Mouse (Mus musculus): ENCODE data around the gene Cd44.

The Cd44 gene

DNA sequence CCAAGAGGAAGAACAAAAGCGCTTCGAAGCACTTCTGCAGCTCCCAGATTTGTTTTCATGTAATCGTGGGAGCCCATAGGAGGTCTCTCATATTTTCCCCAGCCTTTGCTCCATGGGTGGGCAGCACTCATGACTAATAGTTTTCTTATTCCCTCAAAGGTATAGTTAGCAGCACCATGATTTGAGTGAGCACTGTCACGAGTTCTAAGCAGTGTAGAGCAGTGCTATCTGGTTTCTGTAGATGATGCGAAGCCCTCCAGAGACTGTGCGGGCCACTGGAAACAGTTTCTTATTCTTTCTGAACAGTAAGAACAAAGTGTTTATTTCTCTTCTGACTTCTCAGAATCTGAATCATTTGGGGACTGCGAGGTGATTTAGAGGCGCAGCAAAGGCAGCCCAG is 80.7 kb downstream of the Cd44 start:
- in situ Hi-C loops (cut with MboI, MseI): no loop called here

DNA sequence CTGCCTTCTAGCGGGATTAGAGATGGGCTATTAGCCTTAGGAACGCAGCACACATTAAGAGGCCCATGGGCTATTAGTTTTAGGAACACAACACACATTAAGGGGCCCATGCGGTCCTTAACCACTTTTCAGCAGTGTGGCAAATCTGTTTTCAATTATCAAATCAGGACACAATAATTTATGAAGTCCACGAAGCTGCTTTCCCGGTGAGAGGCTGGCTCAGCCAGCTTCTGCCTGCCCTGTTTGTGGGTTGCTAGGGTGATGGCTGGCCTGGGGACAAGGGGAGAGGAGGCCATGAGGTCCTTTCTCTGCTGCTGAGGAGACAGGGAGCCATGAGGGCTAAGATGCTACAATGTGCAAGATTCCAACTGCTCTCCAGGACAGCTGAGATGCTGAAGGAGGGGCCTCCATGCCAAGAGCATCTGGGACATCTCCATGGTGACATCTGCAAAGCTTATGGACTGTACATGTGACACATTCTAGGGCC is 81.2 kb downstream of the Cd44 start:
- in situ Hi-C loops (cut with MboI, MseI): no loop called here

DNA sequence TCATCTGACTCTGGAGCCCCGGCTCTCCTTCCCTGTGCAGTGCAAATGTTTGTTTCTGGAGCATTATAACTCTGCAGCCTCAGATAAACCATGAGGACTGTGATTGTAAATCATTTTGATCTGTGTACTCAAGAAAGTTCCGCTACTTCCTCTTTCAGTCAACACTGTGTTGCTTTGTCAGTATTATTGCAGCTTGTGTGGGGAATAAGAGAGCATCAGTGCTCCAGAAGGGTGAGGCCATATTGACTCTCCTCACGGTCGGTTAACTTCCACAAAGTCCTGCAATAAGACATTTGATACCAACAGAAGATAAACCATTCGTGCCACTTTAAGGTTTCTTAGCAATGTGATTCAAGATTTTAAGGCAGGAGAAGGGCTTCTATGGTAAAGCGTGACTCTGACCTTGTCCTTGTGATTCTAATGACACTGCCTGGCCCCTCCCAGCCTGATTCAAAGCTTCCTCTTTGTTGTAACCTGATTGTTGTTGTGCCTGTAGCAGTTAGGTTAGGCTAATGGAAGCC is 86.1 kb downstream of the Cd44 start:
- in situ Hi-C loops (cut with MboI, MseI): no loop called here

DNA sequence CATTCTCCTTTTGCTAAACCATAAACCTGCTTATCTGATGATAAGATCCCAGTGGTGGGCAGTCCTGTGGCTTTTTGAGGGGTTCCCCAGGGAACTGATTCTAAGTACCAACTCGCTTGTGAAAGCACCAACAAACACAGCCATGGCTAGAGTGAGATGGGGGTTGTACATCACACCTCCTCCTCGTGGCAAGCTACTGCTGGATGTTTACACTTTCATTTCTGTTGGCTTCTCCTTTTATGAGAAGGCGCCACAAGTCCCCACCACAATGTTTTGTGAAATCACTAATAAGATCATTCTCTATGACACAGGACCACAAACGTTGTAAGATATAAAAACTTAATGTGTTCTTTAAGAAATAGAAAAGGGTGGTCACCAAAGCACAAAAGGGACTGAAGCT is 88.7 kb downstream of the Cd44 start:
- in situ Hi-C loops (cut with MboI, MseI): no loop called here

DNA sequence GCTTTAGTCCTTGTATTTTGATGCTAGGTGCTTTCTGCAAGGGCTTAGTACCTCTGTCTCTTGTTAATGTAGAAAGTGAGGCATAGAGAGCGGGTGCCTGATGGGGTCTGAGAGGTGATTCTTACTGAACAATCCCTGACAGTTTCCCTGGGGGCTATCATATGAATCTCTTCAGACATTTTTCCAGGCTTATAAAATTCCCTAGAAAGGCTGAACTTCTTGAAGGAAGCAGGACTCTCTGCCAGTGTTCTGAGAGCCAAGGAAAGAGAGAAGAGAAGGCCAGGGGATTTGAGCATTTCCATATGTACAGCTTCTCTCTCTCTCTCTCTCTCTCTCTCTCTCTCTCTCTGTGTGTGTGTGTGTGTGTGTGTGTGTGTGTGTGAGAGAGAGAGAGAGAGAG is 92.0 kb downstream of the Cd44 start:
- in situ Hi-C loops (cut with MboI, MseI): loop anchor here (10.0 kb wide), 1 partner anchor 535 kb away; no protein-coding TSS in a partner anchor

DNA sequence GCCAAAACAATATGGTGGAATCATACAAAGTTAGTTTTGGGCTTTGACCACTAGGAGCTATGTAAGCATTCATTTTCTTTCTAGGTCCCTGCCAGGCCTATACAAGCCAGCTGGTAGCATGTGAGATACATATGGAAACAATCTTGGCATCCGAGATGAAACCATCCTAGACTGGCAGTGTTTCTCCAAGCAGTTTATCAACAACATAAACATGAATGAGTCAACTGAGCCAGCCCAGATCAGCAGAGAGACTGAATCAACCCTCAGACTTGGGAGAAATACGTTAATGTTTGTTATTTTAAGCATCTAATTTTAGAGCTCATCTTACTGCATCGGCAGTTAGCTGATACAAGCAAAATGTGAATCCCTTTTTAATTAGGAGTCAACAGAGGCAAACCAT is 93.8 kb downstream of the Cd44 start:
- in situ Hi-C loops (cut with MboI, MseI): loop anchor here (10.0 kb wide), 1 partner anchor 537 kb away; no protein-coding TSS in a partner anchor

DNA sequence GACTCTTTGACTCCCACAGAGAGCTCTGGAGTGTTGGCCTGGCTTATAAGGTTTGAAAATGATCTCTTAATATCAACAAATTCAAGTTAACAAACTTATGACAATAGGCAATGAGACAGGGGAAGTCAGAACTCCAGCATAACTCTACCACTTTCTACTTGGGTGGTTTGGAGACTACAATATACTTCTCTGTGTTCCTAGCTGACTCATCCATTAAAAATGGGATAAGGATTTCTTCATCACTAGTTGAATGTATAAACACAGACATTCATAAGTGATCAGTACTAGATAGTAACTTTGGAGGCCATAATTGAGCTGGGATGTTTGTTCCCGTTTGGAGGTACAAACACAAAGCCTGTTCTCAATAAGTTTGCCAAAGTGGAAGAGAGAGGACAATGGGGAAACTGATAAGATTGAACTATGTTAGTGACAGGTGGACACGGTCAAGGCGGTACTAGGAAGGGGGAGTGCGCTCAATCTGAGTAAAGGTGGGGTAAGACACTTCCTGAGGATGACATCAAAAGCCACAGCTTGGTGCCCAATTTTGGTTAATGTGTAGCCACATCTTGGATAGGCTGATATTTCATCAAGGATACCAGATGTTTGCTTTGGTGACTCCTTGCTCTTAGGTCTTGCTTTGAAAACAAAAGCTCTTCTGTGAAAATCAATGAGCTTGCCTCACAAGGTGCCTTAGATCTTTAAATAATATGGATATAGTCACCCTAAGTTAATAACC is 95.5 kb downstream of the Cd44 start:
- in situ Hi-C loops (cut with MboI, MseI): loop anchor here (10.0 kb wide), 1 partner anchor 539 kb away; no protein-coding TSS in a partner anchor

DNA sequence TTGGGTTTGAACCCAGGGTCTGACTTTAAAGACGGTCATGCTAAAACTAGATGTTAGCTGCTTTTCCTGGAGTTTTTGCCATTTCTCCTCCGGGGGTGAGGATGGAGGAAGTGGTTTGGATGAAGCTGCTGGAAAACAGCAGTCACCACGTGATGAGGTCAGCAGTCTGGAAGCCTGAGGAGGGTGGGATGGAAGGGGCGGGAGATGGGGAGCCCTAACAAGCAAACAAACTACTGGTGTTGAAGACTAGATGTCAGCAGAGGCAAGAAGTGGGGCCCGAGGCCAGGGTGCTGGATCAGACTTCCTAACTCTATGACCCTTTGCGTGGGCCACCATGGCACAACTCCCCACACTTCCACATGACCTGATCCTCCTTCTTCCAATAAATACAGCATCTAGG is 96.2 kb downstream of the Cd44 start:
- in situ Hi-C loops (cut with MboI, MseI): loop anchor here (10.0 kb wide), 1 partner anchor 540 kb away; no protein-coding TSS in a partner anchor

DNA sequence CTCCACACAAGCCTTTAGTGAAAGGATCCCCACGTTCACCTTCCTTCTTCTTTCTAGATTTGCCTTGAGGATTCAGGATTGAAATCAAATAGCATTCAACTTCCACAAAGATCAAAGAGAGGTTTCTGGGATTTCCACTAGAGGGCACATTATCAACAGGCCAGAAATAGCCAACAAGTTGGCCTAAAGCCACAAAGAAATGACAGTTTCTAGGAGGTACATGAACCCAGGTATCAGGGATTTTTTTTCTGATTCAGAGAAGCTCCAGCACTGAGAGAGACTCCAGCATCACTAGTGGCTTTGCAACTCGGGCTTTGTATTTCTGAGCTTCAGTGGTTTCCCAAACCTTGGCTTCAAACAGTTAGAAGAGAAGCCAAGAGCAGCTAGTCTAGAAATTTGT is 97.4 kb downstream of the Cd44 start:
- in situ Hi-C loops (cut with MboI, MseI): loop anchor here (5.0 to 10.0 kb wide), 2 partner anchors 122 to 541 kb away; no protein-coding TSS in a partner anchor

DNA sequence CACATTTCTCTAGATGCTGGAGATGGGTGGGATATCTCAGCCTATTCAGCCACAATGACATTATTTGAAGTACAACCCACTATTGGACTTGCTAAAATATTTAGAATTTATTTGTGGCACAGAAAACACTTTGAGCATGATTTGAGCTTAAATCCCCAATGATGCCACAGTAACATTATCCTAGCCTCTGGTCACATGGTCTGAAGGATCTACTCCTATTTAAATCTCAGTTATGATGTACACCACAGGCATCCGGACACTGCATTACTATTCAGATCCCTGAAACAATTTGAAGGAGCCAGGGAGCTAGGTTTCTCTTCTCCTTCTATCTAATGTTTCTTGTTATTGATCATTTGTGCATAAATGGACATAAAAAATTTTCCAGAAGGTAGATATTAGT is 99.6 kb downstream of the Cd44 start:
- in situ Hi-C loops (cut with MboI, MseI): loop anchor here (5.0 to 10.0 kb wide), 2 partner anchors 120 to 543 kb away; no protein-coding TSS in a partner anchor

DNA sequence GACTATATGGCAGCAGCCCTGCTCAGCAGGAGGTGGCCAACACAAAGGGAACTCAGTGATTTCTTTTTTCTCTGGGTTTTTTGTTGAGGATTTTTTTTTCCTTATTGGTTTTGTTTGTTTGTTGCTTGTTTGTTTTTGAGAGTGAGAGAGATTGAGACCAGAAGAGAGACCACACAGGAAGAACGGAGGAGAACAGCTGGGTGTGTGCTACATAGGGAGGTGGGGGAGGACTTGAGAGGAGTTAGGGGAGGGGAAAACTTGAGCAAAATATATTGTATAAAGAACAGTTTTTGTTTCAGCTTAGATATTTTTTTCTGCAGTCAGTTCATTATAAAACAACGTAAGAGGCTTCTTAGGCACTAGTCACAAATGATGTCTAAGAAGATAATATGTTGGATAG is 103.3 kb downstream of the Cd44 start:
- in situ Hi-C loops (cut with MboI, MseI): no loop called here

DNA sequence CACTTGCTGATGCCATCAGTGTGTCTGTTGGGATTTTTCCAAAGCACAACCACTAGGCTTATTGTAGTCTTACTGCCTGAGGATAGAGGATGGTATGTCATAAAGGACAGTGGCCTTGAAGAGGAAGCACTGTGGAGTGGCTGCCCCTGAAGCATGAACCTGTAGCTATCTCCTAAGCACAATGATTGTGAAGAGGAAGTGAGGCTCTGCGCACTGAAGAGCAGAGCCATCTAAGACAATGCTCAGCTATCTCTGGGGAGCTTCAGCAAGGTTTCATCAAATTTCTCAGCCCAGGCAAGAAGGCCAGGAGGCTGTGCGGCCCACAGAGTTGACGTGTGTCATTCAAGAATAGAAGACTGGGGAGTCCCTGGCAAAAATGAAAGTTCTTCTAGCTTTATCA is 106.4 kb downstream of the Cd44 start:
- in situ Hi-C loops (cut with MboI, MseI): no loop called here

DNA sequence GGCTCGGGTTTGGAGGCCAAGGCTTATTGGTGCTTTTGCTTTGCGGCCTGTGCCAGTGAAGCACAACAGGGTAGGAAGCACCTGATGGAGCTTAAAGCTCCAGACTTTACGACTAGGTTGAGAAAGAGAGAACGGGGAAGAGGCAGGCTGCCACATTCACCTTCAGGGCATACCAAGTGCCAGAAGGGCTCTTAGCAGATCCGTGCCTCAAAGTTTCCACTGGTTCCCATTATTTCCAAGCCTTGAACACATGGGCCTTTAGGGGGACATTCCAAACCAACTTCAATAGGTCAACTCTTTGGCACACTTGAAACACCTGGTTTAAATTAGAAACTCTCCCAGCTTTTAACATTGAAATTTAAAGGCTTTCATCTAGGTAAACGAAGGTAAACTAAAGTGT is 108.7 kb downstream of the Cd44 start:
- in situ Hi-C loops (cut with MboI, MseI): no loop called here

DNA sequence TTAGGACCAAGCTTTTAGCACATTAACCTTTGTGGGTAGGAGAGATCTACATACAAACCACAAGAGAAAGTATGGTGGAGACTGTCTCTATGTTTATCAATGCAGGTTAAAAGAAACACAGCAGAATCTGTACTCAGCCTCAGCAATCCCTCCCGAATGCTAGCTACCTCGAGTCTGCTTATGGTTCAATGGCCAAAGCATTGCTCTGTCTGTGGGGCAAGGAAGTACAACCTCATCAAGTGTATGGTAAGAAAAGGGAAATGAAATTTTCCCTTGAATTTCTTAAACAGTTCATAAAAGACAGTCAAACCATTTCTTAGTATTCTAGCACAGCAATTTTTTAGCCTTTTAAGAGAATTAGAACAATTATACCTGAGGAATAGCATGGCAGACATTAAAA is 109.8 kb downstream of the Cd44 start:
- in situ Hi-C loops (cut with MboI, MseI): no loop called here

DNA sequence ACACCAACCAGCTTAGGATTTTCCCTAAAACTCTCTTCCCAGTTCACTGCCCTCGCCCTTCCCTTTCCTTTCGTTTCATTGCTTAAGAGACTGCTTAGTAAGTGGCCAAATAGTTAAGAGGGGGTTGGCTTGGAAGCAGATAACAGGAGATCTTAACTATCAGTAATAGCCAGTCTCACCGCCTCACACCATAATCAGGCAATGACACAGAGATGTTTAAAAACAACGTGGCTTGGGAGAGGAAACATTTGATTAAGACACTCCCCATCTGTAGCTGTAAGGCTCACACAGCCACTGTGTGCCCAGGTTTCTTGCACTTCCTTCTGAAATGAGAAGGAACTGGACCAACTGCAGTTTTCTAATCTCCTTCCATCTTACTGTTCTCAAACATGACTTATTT is 115.8 kb downstream of the Cd44 start:
- in situ Hi-C loops (cut with MboI, MseI): no loop called here

DNA sequence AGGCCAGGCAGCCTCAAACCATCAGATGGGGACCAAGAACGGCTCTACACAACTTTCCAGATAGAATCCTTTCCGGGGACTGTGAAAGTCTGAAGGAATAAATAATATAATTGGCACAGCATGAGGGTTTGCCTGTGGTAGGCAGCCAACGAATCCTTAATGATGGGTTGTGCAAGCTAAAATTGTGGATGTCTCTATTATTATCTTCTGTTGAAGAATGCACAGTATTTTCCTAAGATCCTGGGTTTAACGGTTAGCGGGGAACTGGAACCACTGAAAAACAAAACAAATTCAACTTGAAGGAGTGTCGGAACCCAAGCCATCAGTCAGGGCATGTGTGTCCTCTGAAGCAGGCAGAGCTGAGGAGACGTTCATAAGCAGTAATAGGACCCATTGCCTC is 118.7 kb downstream of the Cd44 start:
- in situ Hi-C loops (cut with MboI, MseI): no loop called here

DNA sequence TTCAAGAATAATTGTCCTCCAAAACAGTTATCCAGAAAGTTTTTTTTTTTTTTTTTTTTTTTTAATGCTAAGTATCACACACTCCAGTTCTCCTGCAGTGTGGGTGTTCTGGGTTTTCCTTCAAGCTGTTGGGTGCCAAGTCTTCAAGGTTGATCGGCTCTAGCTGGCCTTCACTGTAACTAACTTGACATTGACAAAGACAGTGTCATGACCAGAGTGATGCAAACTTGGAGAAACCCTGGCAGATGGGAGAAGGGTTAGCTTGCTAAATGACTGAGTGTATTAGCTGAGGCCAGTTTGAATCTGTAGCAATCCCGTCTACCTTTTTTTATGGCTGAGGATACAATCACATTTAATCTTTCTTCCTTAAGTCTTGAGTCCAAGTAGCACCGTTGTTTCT is 123.3 kb downstream of the Cd44 start:
- in situ Hi-C loops (cut with MboI, MseI): no loop called here

DNA sequence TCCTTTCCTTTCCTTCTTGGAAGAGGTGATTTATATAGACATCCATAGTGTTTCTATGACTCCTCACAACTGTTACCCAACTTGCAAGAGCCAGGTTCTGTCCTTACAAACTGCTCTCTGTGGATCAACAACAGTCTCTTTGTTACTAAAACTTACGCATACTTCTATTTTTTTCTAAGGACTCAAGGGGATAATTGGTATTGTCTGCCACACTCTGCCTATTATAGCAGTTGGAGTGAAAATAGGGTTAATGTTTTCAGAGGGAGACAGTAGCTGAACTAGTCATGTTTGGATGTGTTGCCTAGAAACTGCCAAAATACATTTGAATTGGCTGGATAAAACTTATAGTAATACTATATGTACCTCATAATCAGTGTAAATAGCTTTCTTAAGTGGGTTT is 125.9 kb downstream of the Cd44 start:
- in situ Hi-C loops (cut with MboI, MseI): no loop called here

DNA sequence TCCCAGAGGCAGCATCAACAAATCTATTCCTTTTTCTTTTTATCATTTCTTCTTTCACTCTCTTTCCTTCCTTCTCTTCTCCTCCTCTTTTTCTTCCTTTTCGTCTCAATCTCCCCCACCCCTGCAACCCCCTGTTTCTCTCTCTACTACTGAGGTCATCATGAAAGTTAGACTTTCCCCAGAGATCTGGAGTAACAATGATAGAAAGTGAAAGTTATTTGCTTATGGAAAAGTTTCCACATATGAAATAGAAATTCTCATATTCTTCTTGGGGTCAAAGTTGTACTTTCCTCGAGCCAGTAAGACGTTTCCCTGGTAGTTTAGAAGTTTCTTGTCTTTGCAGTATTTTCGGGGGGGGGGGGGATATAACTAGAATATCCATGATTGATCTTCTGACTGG is 126.8 kb downstream of the Cd44 start:
- in situ Hi-C loops (cut with MboI, MseI): no loop called here

DNA sequence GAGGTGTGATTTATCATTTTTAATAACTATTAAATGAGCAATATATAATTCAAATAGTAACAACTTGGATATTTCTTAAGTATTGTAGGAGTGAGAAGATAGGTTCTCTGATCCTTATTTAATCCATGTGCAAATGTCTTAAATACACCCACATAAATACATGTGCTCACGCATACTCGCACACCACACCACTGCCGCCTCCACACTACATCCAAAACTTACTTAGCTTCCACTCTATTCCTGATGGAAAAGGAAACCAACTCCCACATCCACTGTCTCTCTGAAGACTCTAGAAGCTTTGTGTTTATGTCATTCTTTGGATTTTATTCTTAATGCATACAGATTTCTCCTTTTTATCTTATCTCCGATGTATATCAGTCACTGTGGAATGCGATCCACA is 129.2 kb downstream of the Cd44 start:
- in situ Hi-C loops (cut with MboI, MseI): no loop called here

DNA sequence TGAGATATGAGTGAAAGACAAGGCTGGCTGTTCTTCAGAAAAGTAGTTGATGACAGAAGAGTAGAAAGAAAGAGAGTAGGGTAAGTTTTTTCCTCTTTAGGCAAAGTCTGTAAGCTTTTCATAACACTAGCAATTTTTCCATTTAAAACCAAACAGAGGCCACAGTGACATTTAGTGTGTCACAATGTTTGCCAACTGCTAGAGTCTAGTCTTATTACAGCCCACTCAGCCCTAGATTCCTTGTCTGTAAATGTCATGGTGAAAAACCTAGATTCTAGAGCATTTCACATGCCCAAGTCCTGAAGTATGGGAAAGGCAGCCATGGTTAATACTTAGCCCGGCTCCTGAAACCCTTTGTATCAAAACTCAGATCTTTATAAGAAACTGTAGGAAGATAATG is 130.2 kb downstream of the Cd44 start:
- in situ Hi-C loops (cut with MboI, MseI): no loop called here

DNA sequence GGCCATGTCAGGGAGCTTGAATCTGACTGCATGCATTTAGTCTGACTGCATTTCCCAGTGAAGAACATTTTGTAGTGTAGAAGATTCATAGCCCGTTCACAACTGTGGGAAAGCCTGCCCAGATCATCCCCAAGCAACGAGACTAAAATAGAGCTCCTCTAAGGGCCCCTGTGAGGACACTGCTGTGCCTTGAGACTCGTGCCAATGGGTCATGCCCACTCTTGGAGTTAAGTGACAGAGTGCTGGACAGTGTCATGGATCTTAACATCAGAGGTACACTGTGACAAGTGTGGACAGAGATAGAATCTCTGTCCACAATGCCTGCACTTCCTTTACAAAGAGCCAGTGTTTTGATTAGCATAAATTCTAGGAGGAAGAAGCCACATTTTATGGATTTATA is 133.2 kb downstream of the Cd44 start:
- in situ Hi-C loops (cut with MboI, MseI): no loop called here

DNA sequence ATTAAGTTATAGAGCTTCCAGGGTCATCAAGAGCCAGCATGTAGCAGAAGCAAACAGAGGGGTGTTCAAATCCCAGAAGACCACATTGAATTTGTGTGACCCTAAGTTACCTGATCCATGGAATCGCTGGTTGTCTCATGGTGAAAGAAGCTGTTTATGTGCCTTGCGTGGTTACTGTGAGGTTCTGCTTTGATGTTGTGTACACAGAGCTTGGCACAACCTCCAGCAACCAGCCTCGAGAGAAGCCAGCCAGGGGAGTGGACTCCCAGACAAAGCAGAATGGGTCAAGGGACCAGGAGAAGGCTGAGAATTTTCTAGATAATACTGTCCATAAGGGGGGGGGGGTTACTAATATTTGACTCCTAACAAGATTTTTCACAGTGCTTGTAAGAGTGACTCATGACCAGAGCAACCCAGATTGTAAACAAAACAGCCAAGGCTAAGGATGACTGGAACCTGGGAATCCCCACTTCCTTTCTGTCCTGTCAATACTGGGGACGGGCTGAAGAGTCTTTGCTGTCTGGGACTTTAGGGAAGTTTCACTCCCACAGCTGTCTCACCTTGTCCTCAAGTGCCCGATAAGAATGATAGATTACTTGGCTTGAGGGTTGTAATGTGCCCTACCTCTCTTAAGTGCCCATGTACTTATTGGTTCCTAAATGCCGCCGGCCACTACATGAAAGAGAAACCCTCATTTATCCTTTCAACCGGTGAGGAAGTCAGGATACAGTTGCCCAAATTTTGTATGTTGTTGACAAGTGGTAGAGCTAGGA is 136.7 kb downstream of the Cd44 start:
- in situ Hi-C loops (cut with MboI, MseI): no loop called here
